Comparison of ENCODE assay signal across 10 mouse cellular contexts in the genomic region with DNA sequence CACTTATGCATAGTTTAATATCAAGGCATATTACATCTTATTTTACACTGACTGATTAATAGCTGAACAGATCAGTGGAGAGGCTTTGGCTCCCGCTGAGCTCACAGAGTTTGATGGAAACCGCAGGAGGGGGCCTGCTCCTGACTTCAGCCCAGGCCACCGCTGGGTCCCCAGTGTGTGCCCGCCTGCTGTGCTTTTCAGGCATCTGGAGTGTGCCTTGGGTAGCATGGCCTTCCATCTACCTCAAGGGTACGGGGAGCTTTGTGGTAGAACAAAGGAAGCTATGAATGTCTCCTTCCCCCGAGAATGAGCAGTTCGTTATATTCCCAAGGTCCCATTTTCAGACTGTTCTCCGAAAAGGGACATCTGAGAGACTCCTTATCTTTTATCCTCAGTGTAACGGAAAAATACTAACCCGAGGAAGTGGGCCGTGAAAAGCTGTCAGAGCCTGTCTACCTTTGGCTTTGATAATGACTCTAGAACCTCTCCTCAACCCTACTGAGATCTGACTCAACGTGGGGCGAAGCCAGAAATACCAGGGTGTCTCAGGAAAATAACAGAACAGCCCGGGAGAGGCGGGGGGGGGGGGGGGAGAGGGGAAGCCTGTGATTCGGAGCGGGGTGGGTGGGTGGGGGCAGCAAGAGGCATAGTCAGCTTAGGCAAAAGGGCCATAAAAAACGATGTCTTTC. TPM values are rescaled to one million over a fixed set of nuclear protein-coding genes. Genes with fewer than 3 reads are reported as not detected.
DNase-seq lines count a peak whose midpoint lies in the region; ATAC-seq lines count a peak whose summit lies in the region.
"Had no signal": no experiment of that assay in that cellular context is flagged by ENCODE, and none has a peak within 500 bp of the region (broad histone marks: within the 10 kb centered on the region; RNA-seq: fewer than 3 reads in every experiment).

No protein-coding gene starts in this region.

- DNase-seq in frontal cortex, postnatal 36 days (ENCODE audit: low spot score in 2 of 2): no peak
- DNase-seq in lung, postnatal 36 days: no peak
- DNase-seq in hindbrain, embryonic 10.5 days (ENCODE audit: low spot score): no peak
- DNase-seq in urinary bladder, postnatal 10 days (ENCODE audit: low spot score): no peak
- DNase-seq in thymus, postnatal 0 days (ENCODE audit: low spot score): no peak
- DNase-seq: gastrocnemius, postnatal 36 days had no signal

- H3K27ac ChIP-seq in lung, embryonic 15.5 days: no peak overlapping the region
- peak overlapping the region; percentile 45 for H3K27ac ChIP-seq in hindbrain, embryonic 10.5 days
- 0 out of 2 replicates have a peak overlapping the region, but pooled peaks have one; percentile 41 for H3K27ac ChIP-seq in midbrain, embryonic 15.5 days

- no peaks in the 10 kb centered on the region for H3K4me1 ChIP-seq in lung, embryonic 15.5 days
- peaks cover 15% of the 10 kb centered on the region for H3K4me1 ChIP-seq in hindbrain, embryonic 10.5 days (replicated peaks)
- H3K4me1 ChIP-seq in midbrain, embryonic 15.5 days: peaks cover 18% of the 10 kb centered on the region

- H3K4me3 ChIP-seq in lung, embryonic 15.5 days: no peak overlapping the region
- peak overlapping the region; percentile 30 for H3K4me3 ChIP-seq in hindbrain, embryonic 10.5 days
- peak overlapping the region; percentile 19; the same call in 1 of the 2 replicates for H3K4me3 ChIP-seq in midbrain, embryonic 15.5 days

- H3K4me2 ChIP-seq in lung, embryonic 15.5 days: peak overlapping the region; percentile 18; the same call in 1 of the 2 replicates
- peak overlapping the region; percentile 45 for H3K4me2 ChIP-seq in midbrain, embryonic 15.5 days

- peak; percentile 33; the same call in 1 of the 2 replicates for ATAC-seq in frontal cortex, adult (ENCODE audit: low TSS enrichment)
- ATAC-seq in lung, embryonic 15.5 days (ENCODE audit: borderline replicate concordance, extremely low read depth, low FRiP score, low TSS enrichment): no peak
- ATAC-seq in midbrain, embryonic 15.5 days (replicated peaks): peak; percentile 62

- H3K9me3 ChIP-seq in lung, embryonic 15.5 days: no peaks in the 10 kb centered on the region
- H3K9me3 ChIP-seq in hindbrain, embryonic 10.5 days: no peaks in the 10 kb centered on the region
- H3K9me3 ChIP-seq in midbrain, embryonic 15.5 days: no peaks in the 10 kb centered on the region

- no peaks in the 10 kb centered on the region for H3K36me3 ChIP-seq in lung, embryonic 15.5 days
- H3K36me3 ChIP-seq in hindbrain, embryonic 10.5 days: no peaks in the 10 kb centered on the region
- H3K36me3 ChIP-seq in midbrain, embryonic 15.5 days (replicated peaks): no peaks in the 10 kb centered on the region

- no peak overlapping the region for H3K9ac ChIP-seq in lung, embryonic 15.5 days
- no peak overlapping the region for H3K9ac ChIP-seq in midbrain, embryonic 15.5 days

- no peaks in the 10 kb centered on the region for H3K27me3 ChIP-seq in lung, embryonic 15.5 days
- no peaks in the 10 kb centered on the region for H3K27me3 ChIP-seq in hindbrain, embryonic 10.5 days (ENCODE audit: insufficient read depth, poor library complexity, severe bottlenecking)
- no peaks in the 10 kb centered on the region for H3K27me3 ChIP-seq in midbrain, embryonic 15.5 days (replicated peaks)

- WGBS in lung, embryonic 15.5 days: 47% methylated on average over 17 of the region's 18 CpGs
- WGBS in hindbrain, embryonic 10.5 days: 28% methylated on average over 18 of the region's 18 CpGs
- WGBS in midbrain, embryonic 15.5 days: 15% methylated on average over 17 of the region's 18 CpGs

RNA-seq across cellular contexts. Expression of a gene that starts 20.1 kb away (rescaled TPM):
- polyA plus RNA-seq in lung, embryonic 15.5 days (2015; fragmentation: Nextera tagmentation; extraction: Ambion mirVana): not detected in 2 replicates
- not detected in 2 replicates for polyA plus RNA-seq in hindbrain, embryonic 10.5 days (2016; fragmentation: Nextera tagmentation; extraction: Ambion mirVana)
- polyA plus RNA-seq in midbrain, embryonic 15.5 days (2015; fragmentation: Nextera tagmentation; extraction: Ambion mirVana): not detected in 2 replicates
- 0.73 TPM in 1 of 2 replicates, not detected in the other for polyA plus RNA-seq in thymus, postnatal 0 days (2015; fragmentation: Nextera tagmentation; extraction: Ambion mirVana)
- polyA plus RNA-seq: spleen, adult 2 months had no signal
